Mouse (Mus musculus): Measurements from ENCODE around the gene Ten1. TPM values are rescaled to one million over a fixed set of nuclear protein-coding genes. Genes with fewer than 3 reads are reported as not detected.

The Ten1 gene
- polyA plus RNA-seq (2015; fragmentation: Illumina TruSeq; extraction: RNeasy Lipid Tissue Mini Kit (QIAGEN cat#74804); ENCODE audit: low read depth, low replicate concordance) = 58.6 TPM

GRCm38 (mm10) chr11:116198639-116199531 lies at the start of gene Ten1, which contains the start of gene Acox1:
TSS of gene Ten1 (plus strand) at chr11:116198855.
TSS of gene Acox1 (minus strand) at chr11:116199045.

GRCm38 (mm10) chr11:116167884-116168439 lies 30.7 kb upstream of the Ten1 start, which contains the start of gene Fbf1:
TSS of gene Fbf1 (minus strand) at chr11:116168166.

GRCm38 (mm10) chr11:116237742-116238395 lies 39.2 kb downstream of the Ten1 start, which contains the start of gene Evpl:
TSS of gene Evpl (minus strand) at chr11:116238077.

Other genes starting within 250 kb of the Ten1 start
- gene Itgb4, start 224.1 kb upstream of the Ten1 start, polyA plus RNA-seq (2015; fragmentation: Illumina TruSeq; extraction: RNeasy Lipid Tissue Mini Kit (QIAGEN cat#74804); ENCODE audit: low read depth, low replicate concordance) = 8.7 TPM
- gene Galk1, start 186.1 kb upstream of the Ten1 start, polyA plus RNA-seq (2015; fragmentation: Illumina TruSeq; extraction: RNeasy Lipid Tissue Mini Kit (QIAGEN cat#74804); ENCODE audit: low read depth, low replicate concordance) = 17.0 TPM
- 240 TPM for gene H3f3b, start 170.9 kb upstream of the Ten1 start, polyA plus RNA-seq (2015; fragmentation: Illumina TruSeq; extraction: RNeasy Lipid Tissue Mini Kit (QIAGEN cat#74804); ENCODE audit: low read depth, low replicate concordance)
- gene Unk, start 168.5 kb upstream of the Ten1 start, polyA plus RNA-seq (2015; fragmentation: Illumina TruSeq; extraction: RNeasy Lipid Tissue Mini Kit (QIAGEN cat#74804); ENCODE audit: low read depth, low replicate concordance) = 13.7 TPM
- gene Unc13d, start 120.9 kb upstream of the Ten1 start, polyA plus RNA-seq (2015; fragmentation: Illumina TruSeq; extraction: RNeasy Lipid Tissue Mini Kit (QIAGEN cat#74804); ENCODE audit: low read depth, low replicate concordance) = 0.76 TPM
- gene Wbp2, start 111.9 kb upstream of the Ten1 start, polyA plus RNA-seq (2015; fragmentation: Illumina TruSeq; extraction: RNeasy Lipid Tissue Mini Kit (QIAGEN cat#74804); ENCODE audit: low read depth, low replicate concordance) = 423 TPM
- gene Trim47, start 71.6 kb upstream of the Ten1 start, polyA plus RNA-seq (2015; fragmentation: Illumina TruSeq; extraction: RNeasy Lipid Tissue Mini Kit (QIAGEN cat#74804); ENCODE audit: low read depth, low replicate concordance) = 4.4 TPM
- 3.2 TPM for gene Trim65, start 67.7 kb upstream of the Ten1 start, polyA plus RNA-seq (2015; fragmentation: Illumina TruSeq; extraction: RNeasy Lipid Tissue Mini Kit (QIAGEN cat#74804); ENCODE audit: low read depth, low replicate concordance)
- 64.8 TPM for gene Mrpl38, start 60.0 kb upstream of the Ten1 start, polyA plus RNA-seq (2015; fragmentation: Illumina TruSeq; extraction: RNeasy Lipid Tissue Mini Kit (QIAGEN cat#74804); ENCODE audit: low read depth, low replicate concordance)
- 37.6 TPM for gene Fbf1, start 30.7 kb upstream of the Ten1 start, polyA plus RNA-seq (2015; fragmentation: Illumina TruSeq; extraction: RNeasy Lipid Tissue Mini Kit (QIAGEN cat#74804); ENCODE audit: low read depth, low replicate concordance)
- gene Acox1, start 190 bp downstream of the Ten1 start, polyA plus RNA-seq (2015; fragmentation: Illumina TruSeq; extraction: RNeasy Lipid Tissue Mini Kit (QIAGEN cat#74804); ENCODE audit: low read depth, low replicate concordance) = 119 TPM
- gene Evpl, start 39.2 kb downstream of the Ten1 start, polyA plus RNA-seq (2015; fragmentation: Illumina TruSeq; extraction: RNeasy Lipid Tissue Mini Kit (QIAGEN cat#74804); ENCODE audit: low read depth, low replicate concordance) = 1.3 TPM
- 58.8 TPM for gene Srp68, start 75.4 kb downstream of the Ten1 start, polyA plus RNA-seq (2015; fragmentation: Illumina TruSeq; extraction: RNeasy Lipid Tissue Mini Kit (QIAGEN cat#74804); ENCODE audit: low read depth, low replicate concordance)
- not detected for gene Galr2, start 82.1 kb downstream of the Ten1 start, polyA plus RNA-seq (2015; fragmentation: Illumina TruSeq; extraction: RNeasy Lipid Tissue Mini Kit (QIAGEN cat#74804); ENCODE audit: low read depth, low replicate concordance)
- 74.2 TPM for gene Exoc7, start 108.4 kb downstream of the Ten1 start, polyA plus RNA-seq (2015; fragmentation: Illumina TruSeq; extraction: RNeasy Lipid Tissue Mini Kit (QIAGEN cat#74804); ENCODE audit: low read depth, low replicate concordance)
- 12.3 TPM for gene Foxj1, start 136.5 kb downstream of the Ten1 start, polyA plus RNA-seq (2015; fragmentation: Illumina TruSeq; extraction: RNeasy Lipid Tissue Mini Kit (QIAGEN cat#74804); ENCODE audit: low read depth, low replicate concordance)
- 178 TPM for gene Rnf157, start 214.2 kb downstream of the Ten1 start, polyA plus RNA-seq (2015; fragmentation: Illumina TruSeq; extraction: RNeasy Lipid Tissue Mini Kit (QIAGEN cat#74804); ENCODE audit: low read depth, low replicate concordance)
- gene Ubald2, start 235.2 kb downstream of the Ten1 start, polyA plus RNA-seq (2015; fragmentation: Illumina TruSeq; extraction: RNeasy Lipid Tissue Mini Kit (QIAGEN cat#74804); ENCODE audit: low read depth, low replicate concordance) = 50.3 TPM

All from brain, adult 10 weeks (tissue).